Mouse (Mus musculus) ES-E14 (cell line): Measurements from ENCODE around the gene Slc37a2.

Experiments used
- CHD2 ChIP-seq: IDR thresholded peaks from 2 replicates; pipeline ENCODE4 v1.6.1; 2014; ENCODE audit warnings: mild to moderate bottlenecking, low read depth, low read length, inconsistent platforms
- ZC3H11A ChIP-seq: IDR thresholded peaks from 2 replicates; pipeline ENCODE4 v1.6.1; 2012; ENCODE audit warnings: low read depth, mild to moderate bottlenecking, inconsistent platforms, low read length, borderline replicate concordance

GRCm38 (mm10) chr9:37248381-37248906 is 7.1 kb downstream of the Slc37a2 start:
- TF ChIP-seq CHD2 (no peak), ZC3H11A (no peak)
